Mouse (Mus musculus) ES-E14 (cell line): ENCODE measurements at regions not wholly inside any gene's neighbourhood (a gene's known extent, or its start where the extent isn't known, plus 50 kb on each side); places are given as distances from the start of the nearest gene placed in this dataset.

Experiments used
- CHD2 ChIP-seq: IDR thresholded peaks from 2 replicates; pipeline ENCODE4 v1.6.1; 2014; ENCODE audit warnings: mild to moderate bottlenecking, low read depth, low read length, inconsistent platforms
- HCFC1 ChIP-seq: IDR thresholded peaks from 2 replicates; pipeline ENCODE4 v1.6.1; 2012; ENCODE audit warnings: low read length, inconsistent platforms, borderline replicate concordance; ENCODE audit not compliant: insufficient read depth
- MAFK ChIP-seq: IDR thresholded peaks from 2 replicates; pipeline ENCODE4 v1.6.1; 2014; ENCODE audit warnings: mild to moderate bottlenecking, low read depth, low read length, inconsistent platforms; ENCODE audit not compliant: insufficient read depth
- ZC3H11A ChIP-seq: IDR thresholded peaks from 2 replicates; pipeline ENCODE4 v1.6.1; 2012; ENCODE audit warnings: low read depth, mild to moderate bottlenecking, inconsistent platforms, low read length, borderline replicate concordance

GRCm38 (mm10) chrX:52717495-52717894 lies 73.5 kb upstream of the Ccdc160 start:
- TF ChIP-seq CHD2 (no peak), HCFC1 (no peak), MAFK (no peak), ZC3H11A (no peak)
